Mouse (Mus musculus): Measurements from ENCODE around the gene Znhit1. TPM values are rescaled to one million over a fixed set of nuclear protein-coding genes. Genes with fewer than 3 reads are reported as not detected.

Gene Znhit1
- 308 and 386 TPM in 2 replicates for polyA plus RNA-seq (2012; rRNA removed)

DNA sequence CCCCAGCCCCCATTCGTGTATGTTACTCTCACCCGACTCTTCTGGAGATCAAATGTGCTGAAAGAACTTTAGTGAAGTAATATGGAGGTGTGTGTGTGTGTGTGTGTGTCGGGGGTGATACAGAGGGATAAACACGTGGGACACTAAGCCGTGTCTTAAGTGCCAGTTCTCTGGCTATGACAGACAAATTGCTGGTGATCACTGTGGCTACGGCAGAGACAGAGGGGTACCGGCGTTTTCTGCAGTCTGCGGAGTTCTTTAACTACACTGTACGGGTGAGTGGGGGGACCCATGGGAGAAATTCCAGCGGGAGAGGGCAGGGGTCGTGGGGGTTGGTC lies at the start of gene Znhit1:
Gene Znhit1 (minus strand): TSS at position 88 of the 338 bp plus-strand sequence.
- Histone ChIP-seq H3K36me3 (ENCODE audit: control insufficient read depth, insufficient read depth, low read length) (no peaks in the 10 kb centered on the region; the same call in 1 of the 2 replicates), H3K4me1 (ENCODE audit: control insufficient read depth, insufficient read depth, low read length) (peaks cover 14% of the 10 kb centered on the region), H3K27ac (ENCODE audit: control insufficient read depth, insufficient read depth, low read depth, low read length) (peak within 1 kb of the TSS; percentile 51), H3K27me3 (ENCODE audit: control insufficient read depth, insufficient read depth, low read length) (no peaks in the 10 kb centered on the region), H3K4me3 (ENCODE audit: control insufficient read depth, low read depth, low read length) (peak within 1 kb of the TSS; percentile 94)
- TF ChIP-seq POLR2A (IDR thresholded peaks at IDR 0.05; ENCODE audit: control insufficient read depth, low read depth, low read length) = no peak
- no peak for TF ChIP-seq CTCF (IDR thresholded peaks at IDR 0.05; ENCODE audit: control insufficient read depth, insufficient read depth, insufficient replicate concordance, low read depth, low read length)

DNA sequence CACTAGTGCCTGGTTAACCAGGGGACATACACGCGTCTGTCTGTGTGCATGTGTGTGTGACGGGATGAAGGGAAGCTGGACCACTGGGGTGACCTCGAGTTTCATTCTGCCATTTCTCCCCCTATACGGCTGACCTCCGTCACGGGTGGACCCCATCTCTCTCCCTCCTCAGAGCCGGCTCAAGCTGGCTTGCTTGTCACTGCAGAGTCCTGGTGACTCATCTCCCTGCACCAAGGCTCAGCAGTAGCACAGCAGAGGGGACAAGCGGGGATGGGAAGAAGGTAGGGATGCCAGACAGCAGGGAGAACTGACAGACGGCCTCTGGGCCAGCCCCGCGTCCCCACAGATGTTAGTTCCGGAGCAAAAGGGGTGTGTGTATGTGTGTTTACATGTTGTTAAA lies 48.4 kb upstream of the Znhit1 start:
- Histone ChIP-seq H3K27ac (ENCODE audit: control insufficient read depth, insufficient read depth, low read depth, low read length) (no peak overlapping the region), H3K36me3 (ENCODE audit: control insufficient read depth, insufficient read depth, low read length) (no peaks in the 10 kb centered on the region), H3K4me3 (ENCODE audit: control insufficient read depth, low read depth, low read length) (no peak overlapping the region), H3K4me1 (ENCODE audit: control insufficient read depth, insufficient read depth, low read length) (peaks cover 14% of the 10 kb centered on the region), H3K27me3 (ENCODE audit: control insufficient read depth, insufficient read depth, low read length) (no peaks in the 10 kb centered on the region)
- TF ChIP-seq CTCF (IDR thresholded peaks at IDR 0.05; ENCODE audit: control insufficient read depth, insufficient read depth, insufficient replicate concordance, low read depth, low read length) = no peak
- TF ChIP-seq POLR2A (IDR thresholded peaks at IDR 0.05; ENCODE audit: control insufficient read depth, low read depth, low read length) = no peak

DNA sequence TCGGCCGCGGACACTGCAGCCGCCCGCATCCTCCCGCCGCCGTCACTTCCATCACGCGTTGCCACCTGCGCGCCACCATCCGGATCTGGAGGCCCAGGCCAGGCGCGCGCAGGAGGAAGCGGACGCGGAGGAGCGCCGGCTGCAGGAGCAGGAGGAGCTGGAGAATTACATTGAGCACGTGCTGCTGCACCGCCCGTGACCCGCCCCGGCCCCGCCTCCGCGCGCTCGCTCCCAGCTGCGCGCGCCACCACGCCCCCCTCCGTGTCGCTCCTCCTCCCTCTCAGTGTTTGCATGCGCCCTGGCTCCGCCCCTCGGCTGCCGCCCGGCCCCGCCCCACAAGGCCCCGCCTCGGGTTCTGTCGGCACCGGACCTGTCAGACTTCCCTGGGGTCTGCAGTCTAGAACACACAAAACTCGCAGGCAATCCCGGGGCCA lies 44.8 kb upstream of the Znhit1 start:
- Histone ChIP-seq H3K27me3 (ENCODE audit: control insufficient read depth, insufficient read depth, low read length) (0 out of 2 replicates have a peak, but pooled peaks cover 2% of the 10 kb centered on the region), H3K36me3 (ENCODE audit: control insufficient read depth, insufficient read depth, low read length) (no peaks in the 10 kb centered on the region), H3K4me1 (ENCODE audit: control insufficient read depth, insufficient read depth, low read length) (peaks cover 34% of the 10 kb centered on the region), H3K27ac (ENCODE audit: control insufficient read depth, insufficient read depth, low read depth, low read length) (no peak overlapping the region), H3K4me3 (ENCODE audit: control insufficient read depth, low read depth, low read length) (peak overlapping the region; percentile 19)
- TF ChIP-seq CTCF (IDR thresholded peaks at IDR 0.05; ENCODE audit: control insufficient read depth, insufficient read depth, insufficient replicate concordance, low read depth, low read length) (no peak), POLR2A (IDR thresholded peaks at IDR 0.05; ENCODE audit: control insufficient read depth, low read depth, low read length) (no peak)

DNA sequence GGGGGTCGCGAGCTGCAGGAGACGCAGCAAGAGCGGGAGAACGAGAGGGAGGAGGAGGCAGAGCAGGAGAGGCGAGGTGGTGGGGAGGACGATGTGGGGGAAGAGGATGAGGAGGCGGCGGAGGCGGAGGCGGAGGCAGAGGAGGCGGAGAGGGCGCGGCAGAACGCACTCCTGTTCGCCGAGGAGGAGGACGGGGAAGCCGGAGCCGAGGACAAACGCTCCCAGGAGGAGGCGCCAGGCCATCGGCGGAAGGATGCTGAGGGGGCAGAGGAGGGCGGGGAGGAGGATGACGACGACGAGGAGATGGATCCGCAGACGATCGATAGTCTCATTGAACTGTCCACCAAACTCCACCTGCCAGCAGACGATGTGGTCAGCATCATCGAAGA lies 44.2 kb upstream of the Znhit1 start:
- 0 out of 2 replicates have a peak, but pooled peaks cover 2% of the 10 kb centered on the region for H3K27me3 ChIP-seq (ENCODE audit: control insufficient read depth, insufficient read depth, low read length)

DNA sequence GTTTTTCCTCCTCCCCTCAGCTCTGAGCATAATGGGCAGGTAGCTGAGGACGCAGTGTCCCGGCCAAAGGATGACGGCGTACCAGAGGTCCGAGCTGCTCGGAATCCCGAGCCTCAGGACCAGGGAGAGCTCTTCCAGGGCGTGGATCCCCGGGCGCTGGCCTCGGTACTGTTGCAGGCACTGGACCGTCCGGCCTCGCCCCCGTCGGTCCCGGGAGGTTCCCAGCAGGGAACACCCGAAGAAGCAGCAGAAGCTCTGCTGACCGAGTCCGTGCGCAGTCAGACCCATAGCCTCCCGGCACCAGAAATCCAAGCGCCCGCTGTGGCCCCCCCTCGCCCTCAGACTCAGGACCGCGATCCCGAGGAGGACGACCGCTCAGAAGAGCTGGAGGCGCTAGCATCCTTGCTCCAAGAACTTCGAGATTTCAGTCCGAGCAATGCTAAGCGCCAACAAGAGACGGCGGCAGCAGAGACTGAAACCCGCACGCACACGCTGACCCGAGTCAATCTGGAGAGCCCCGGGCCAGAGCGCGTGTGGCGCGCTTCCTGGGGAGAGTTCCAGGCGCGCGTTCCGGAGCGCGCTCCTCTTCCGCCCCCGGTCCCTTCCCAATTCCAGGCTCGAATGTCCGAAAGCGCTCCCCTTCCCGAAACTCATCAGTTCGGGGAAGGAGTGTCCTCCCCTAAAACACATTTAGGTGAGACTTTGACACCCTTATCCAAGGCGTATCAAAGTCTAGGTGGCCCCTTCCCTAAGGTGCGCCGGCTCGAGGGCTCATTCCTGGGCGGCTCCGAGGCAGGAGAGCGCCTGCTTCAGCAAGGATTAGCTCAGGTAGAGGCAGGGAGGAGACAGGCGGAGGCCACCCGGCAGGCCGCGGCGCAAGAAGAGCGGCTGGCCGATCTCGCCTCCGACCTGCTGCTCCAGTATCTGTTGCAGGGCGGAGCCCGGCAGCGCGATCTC lies 43.5 kb upstream of the Znhit1 start:
- no peak for TF ChIP-seq CTCF (IDR thresholded peaks at IDR 0.05; ENCODE audit: control insufficient read depth, insufficient read depth, insufficient replicate concordance, low read depth, low read length)
- TF ChIP-seq POLR2A (IDR thresholded peaks at IDR 0.05; ENCODE audit: control insufficient read depth, low read depth, low read length) = no peak
- Histone ChIP-seq H3K4me3 (ENCODE audit: control insufficient read depth, low read depth, low read length) (peak overlapping the region; percentile 17), H3K4me1 (ENCODE audit: control insufficient read depth, insufficient read depth, low read length) (peaks cover 34% of the 10 kb centered on the region), H3K27ac (ENCODE audit: control insufficient read depth, insufficient read depth, low read depth, low read length) (no peak overlapping the region), H3K27me3 (ENCODE audit: control insufficient read depth, insufficient read depth, low read length) (0 out of 2 replicates have a peak, but pooled peaks cover 2% of the 10 kb centered on the region), H3K36me3 (ENCODE audit: control insufficient read depth, insufficient read depth, low read length) (no peaks in the 10 kb centered on the region)

More for the DNA sequence above, 44.2 kb upstream of the Znhit1 start:
- no peak overlapping the region for H3K27ac ChIP-seq (ENCODE audit: control insufficient read depth, insufficient read depth, low read depth, low read length)
- no peaks in the 10 kb centered on the region for H3K36me3 ChIP-seq (ENCODE audit: control insufficient read depth, insufficient read depth, low read length)
- TF ChIP-seq POLR2A (IDR thresholded peaks at IDR 0.05; ENCODE audit: control insufficient read depth, low read depth, low read length) (no peak), CTCF (IDR thresholded peaks at IDR 0.05; ENCODE audit: control insufficient read depth, insufficient read depth, insufficient replicate concordance, low read depth, low read length) (no peak)
- peak overlapping the region; percentile 17 for H3K4me3 ChIP-seq (ENCODE audit: control insufficient read depth, low read depth, low read length)
- peaks cover 34% of the 10 kb centered on the region for H3K4me1 ChIP-seq (ENCODE audit: control insufficient read depth, insufficient read depth, low read length)

DNA sequence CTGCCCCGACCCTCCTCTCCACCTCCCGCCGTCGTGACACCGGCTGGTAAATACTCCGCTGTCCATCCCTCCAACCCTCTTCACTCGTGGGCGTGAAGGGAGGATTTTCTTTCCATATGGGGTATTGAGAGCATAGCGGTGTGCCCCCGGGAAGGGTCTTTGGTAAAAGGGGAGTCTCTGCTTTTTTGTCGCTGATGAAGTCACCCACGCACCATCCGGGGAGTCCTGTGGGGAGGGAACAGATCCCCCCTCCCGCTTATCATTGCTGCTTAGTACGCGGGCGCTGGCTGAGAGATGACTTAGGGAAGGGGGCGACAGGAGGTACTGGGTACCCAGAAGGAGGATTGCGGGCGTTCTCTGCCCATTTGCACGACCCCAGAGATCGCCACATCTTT lies 42.6 kb upstream of the Znhit1 start:
- H3K27me3 ChIP-seq (ENCODE audit: control insufficient read depth, insufficient read depth, low read length) = 0 out of 2 replicates have a peak, but pooled peaks cover 2% of the 10 kb centered on the region
- H3K36me3 ChIP-seq (ENCODE audit: control insufficient read depth, insufficient read depth, low read length) = no peaks in the 10 kb centered on the region
- peak overlapping the region; percentile 21 for H3K4me3 ChIP-seq (ENCODE audit: control insufficient read depth, low read depth, low read length)
- H3K27ac ChIP-seq (ENCODE audit: control insufficient read depth, insufficient read depth, low read depth, low read length) = no peak overlapping the region
- TF ChIP-seq POLR2A (IDR thresholded peaks at IDR 0.05; ENCODE audit: control insufficient read depth, low read depth, low read length) (no peak), CTCF (IDR thresholded peaks at IDR 0.05; ENCODE audit: control insufficient read depth, insufficient read depth, insufficient replicate concordance, low read depth, low read length) (no peak)
- peaks cover 34% of the 10 kb centered on the region for H3K4me1 ChIP-seq (ENCODE audit: control insufficient read depth, insufficient read depth, low read length)

DNA sequence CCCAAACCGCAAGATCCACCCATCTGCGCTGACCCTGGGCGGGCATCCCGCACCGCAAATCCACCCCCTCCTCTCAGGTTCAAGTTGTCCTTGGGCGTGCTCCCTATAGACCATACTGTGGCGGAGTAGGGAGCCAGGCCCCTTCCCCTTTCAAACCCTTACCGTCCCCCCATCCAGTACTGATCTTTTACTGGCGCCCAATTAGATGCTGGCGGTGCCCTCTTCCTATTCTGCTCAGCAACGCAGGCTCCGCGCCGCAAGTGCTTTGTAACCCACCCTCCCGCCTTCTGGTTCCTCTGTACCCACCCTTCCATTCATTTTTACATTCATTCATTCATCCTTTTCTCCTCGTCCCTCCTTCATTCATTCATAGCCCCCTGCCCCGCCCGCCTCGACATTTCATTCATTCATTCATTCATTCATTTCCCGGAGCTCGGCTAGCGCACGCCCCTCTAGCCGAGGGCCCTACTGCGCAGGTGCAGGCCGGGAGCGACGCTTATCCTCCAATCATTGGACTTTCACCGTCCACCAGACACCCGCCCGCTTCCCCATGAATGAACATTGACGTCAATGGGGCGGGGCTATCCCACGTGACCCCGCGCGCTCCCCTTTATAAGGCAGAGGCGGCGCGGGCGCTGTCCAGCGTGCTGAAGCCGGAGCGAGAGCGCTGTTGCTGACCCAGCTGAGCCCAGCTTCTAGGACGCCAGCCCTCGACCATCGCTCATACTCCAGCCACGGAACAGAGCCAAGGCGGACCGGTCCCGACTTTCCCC lies 42.0 kb upstream of the Znhit1 start:
- Histone ChIP-seq H3K27me3 (ENCODE audit: control insufficient read depth, insufficient read depth, low read length) (0 out of 2 replicates have a peak, but pooled peaks cover 2% of the 10 kb centered on the region), H3K4me1 (ENCODE audit: control insufficient read depth, insufficient read depth, low read length) (peaks cover 39% of the 10 kb centered on the region), H3K27ac (ENCODE audit: control insufficient read depth, insufficient read depth, low read depth, low read length) (no peak overlapping the region), H3K36me3 (ENCODE audit: control insufficient read depth, insufficient read depth, low read length) (no peaks in the 10 kb centered on the region), H3K4me3 (ENCODE audit: control insufficient read depth, low read depth, low read length) (peak overlapping the region; percentile 21)
- no peak for TF ChIP-seq CTCF (IDR thresholded peaks at IDR 0.05; ENCODE audit: control insufficient read depth, insufficient read depth, insufficient replicate concordance, low read depth, low read length)
- TF ChIP-seq POLR2A (IDR thresholded peaks at IDR 0.05; ENCODE audit: control insufficient read depth, low read depth, low read length) = no peak

Measured in testis, adult 2 months (tissue).